In the genomic region with DNA sequence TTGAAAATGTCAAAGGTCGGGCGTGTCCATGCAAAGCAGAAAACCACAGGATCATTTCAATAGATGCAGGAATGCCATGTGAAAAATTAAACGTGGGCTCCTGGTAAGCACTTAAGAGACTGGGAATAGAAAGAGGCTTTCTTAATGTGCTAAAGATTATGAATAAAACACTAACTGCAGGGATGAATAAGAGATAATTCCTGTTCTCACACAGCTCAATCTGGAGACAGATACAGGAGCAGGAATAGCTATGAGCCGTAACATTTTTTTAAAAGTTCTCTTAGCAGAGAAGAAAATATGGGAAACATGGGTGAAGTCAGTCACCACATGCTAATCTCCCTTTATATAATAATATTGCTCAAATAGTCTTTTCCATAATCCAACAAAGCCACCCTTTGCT, we compare ENCODE assay signal across 27 mouse cellular contexts.
"Had no signal": no experiment of that assay in that cellular context is flagged by ENCODE, and none has a peak within 500 bp of the region (broad histone marks: within the 10 kb centered on the region; RNA-seq: fewer than 3 reads in every experiment).

No protein-coding gene starts in this region.

- ATAC-seq: forebrain, embryonic 13.5 days; forebrain, embryonic 14.5 days; forebrain, embryonic 15.5 days; forebrain, embryonic 16.5 days; forebrain, postnatal 0 days had no signal

- H3K27ac ChIP-seq: embryonic facial prominence, embryonic 10.5 days; embryonic facial prominence, embryonic 12.5 days; embryonic facial prominence, embryonic 13.5 days; embryonic facial prominence, embryonic 15.5 days; forebrain, embryonic 10.5 days; forebrain, embryonic 12.5 days; forebrain, embryonic 13.5 days; forebrain, embryonic 15.5 days; gastrocnemius, adult 2 months; heart, adult 2 months had no signal

- H3K4me3 ChIP-seq: embryonic facial prominence, embryonic 10.5 days; embryonic facial prominence, embryonic 12.5 days; embryonic facial prominence, embryonic 13.5 days; embryonic facial prominence, embryonic 15.5 days; erythroblast, embryonic 14.5 days; forebrain, embryonic 10.5 days; forebrain, embryonic 12.5 days; forebrain, embryonic 13.5 days; forebrain, embryonic 15.5 days; gastrocnemius, adult 2 months; heart, adult 2 months had no signal

- DNase-seq: cerebellum, adult 2 months; cerebellum, adult 8-10 months; cerebellum, adult 9-10 months; cerebellum, adult 9-11 months; cerebellum, postnatal 10 days; cerebellum, postnatal 25 days; cerebellum, postnatal 36 days; embryo, embryonic 11 days; forebrain, postnatal 0 days; gastrocnemius, adult 2 months; gastrocnemius, postnatal 10 days; gastrocnemius, postnatal 14 days; gastrocnemius, postnatal 25 days; gastrocnemius, postnatal 36 days; heart, adult 18-20 months; heart, adult 2 months had no signal
